Mouse (Mus musculus) embryonic fibroblast, embryonic 13.5 days (primary cell): ENCODE data around the gene Tmcc2. TPM values are rescaled to one million over a fixed set of nuclear protein-coding genes. Genes with fewer than 3 reads are reported as not detected.

Source experiments
- H3K27ac ChIP-seq: 2 replicates; pipeline ENCODE4 v1.5.1; 2012; ENCODE audit warnings: low read length, control low read depth, inconsistent platforms; ENCODE audit not compliant: insufficient read depth
- H3K4me1 ChIP-seq: 2 replicates; pipeline ENCODE4 v1.6.1; 2011; ENCODE audit warnings: low read length; ENCODE audit not compliant: control insufficient read depth, insufficient read depth
- H3K4me3 ChIP-seq: 2 replicates; pipeline ENCODE4 v1.5.1; 2011; ENCODE audit warnings: mild to moderate bottlenecking, control low read depth, low read length; ENCODE audit not compliant: insufficient read depth
- CTCF ChIP-seq: IDR thresholded peaks from 2 replicates; pipeline ENCODE4 v1.5.1; 2011; ENCODE audit warnings: mild to moderate bottlenecking, control low read depth, low read length, moderate library complexity, borderline replicate concordance; ENCODE audit not compliant: insufficient read depth
- POLR2A ChIP-seq: IDR thresholded peaks from 2 replicates; pipeline ENCODE4 v1.6.1; 2011; ENCODE audit warnings: low read depth, mild to moderate bottlenecking, control low read depth, low read length, moderate library complexity
- polyA plus RNA-seq: library from polyadenylated mRNA; stranded (reverse); fragments of >200 nt; gene quantifications from 2 replicates; pipeline ENCODE4 v1.2.4, GENCODE M21; 2011; ENCODE audit warnings: low read depth; ENCODE audit not compliant: missing spikeins, insufficient read length

Tmcc2 gene
- polyA plus RNA-seq, 1 experiment = 12.6 TPM

DNA sequence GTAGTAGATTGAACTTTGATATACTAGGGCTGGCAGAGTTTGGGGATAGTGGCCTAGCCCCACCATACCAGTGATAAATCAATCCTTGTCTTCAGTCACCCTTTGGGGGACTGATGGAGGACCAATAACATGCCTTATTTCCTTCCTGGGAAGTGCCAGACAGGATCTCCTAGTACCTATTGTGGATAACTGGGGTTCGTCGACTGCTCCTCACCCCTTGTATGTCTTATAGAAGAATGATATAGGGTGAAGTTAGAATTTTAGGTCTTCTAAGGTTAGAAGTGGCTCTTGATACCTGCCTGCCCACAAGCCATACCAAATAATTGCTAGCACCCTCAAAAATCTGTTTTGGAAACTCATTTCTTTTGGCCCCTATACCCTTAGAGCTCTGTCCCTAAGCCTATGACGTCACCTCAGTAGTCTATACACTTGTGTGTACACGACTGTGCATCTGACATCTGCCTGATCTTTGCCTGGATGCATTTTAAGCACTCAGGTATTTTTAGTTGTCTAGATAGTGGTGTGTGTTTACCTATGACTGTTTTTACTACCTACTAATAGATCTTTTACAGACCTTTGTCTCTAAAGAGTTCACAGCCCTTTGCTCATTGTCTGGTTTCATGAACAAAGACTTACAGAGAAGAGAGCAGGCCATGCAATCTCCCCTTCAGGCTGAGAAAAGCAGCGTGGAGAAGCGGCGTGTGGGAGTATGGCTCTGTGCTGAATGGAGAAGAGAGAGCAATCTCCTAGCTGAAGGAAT, 69.1 kb downstream of the Tmcc2 start:
- Histone ChIP-seq H3K27ac (no peak overlapping the region), H3K4me3 (no peak overlapping the region), H3K4me1 (peaks cover 10% of the 10 kb centered on the region)
- TF ChIP-seq CTCF = no peak
- TF ChIP-seq POLR2A = no peak

DNA sequence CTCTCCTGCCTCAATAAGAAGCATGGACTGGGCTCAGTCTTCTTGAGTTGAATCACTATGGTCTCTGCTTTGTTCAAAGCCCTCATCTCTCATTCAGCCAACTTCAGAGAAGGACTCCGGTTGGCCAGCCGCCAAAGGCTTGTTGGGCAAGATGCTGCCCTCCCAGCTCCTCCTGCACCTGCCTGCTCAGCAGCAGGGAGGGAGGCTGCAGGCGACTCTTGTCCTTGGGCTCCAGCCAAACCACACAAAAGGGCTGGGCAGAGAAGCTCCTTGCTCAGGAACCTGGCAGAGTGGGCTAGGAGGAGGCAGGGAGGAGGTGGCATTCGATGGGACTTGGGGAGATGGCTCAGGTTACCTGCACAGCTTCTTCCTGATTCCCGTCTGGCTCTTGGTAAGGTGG, 71.8 kb downstream of the Tmcc2 start:
- Histone ChIP-seq H3K27ac (0 out of 2 replicates have a peak overlapping the region, but pooled peaks have one; percentile 65), H3K4me1 (peaks cover 10% of the 10 kb centered on the region)

DNA sequence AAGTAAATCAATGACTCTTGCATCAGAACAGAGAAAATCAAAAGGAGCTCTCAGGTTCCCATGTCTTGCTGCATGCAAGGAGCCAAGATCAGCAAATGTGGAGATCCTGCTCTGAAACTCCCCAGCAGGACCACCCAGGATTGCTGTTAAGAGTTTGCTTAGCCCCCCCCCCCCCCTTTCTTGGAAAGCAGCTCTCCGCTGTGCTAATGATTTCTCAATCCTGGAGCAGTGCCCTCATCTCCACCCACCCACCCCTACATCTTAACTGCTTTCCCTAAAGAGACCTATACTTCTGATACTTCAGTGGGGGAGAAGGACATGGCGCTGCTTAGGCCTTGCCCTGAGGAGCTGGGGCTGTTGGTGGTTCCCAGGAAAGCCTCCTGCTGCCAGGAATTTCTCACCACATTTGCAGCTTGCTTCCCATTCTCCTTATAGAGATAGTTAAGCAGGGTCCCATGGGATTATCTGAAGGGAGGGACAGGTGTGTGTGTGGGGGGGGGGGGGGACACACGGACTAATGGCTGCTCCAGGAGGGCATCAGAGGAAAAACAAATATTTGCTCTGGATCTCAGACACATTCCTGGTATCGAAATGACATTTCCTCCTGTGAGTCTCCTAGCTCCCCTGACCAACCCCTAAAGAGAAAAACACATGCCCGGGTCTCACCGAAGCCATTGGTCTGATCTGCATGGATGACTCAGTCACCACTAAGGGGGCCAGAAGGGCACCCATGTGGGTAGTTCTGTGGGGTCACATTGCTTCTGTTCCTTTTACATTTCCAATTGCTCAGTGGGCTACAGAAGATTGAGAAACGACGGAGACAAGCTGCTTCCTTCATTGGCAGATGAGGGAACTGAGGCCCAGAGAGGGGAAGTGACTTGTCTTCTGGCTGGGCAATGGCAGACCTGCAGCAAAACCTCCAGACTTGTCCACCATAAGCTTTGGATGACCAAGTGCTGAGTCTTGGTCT, 72.9 kb downstream of the Tmcc2 start:
- no peak for TF ChIP-seq POLR2A
- TF ChIP-seq CTCF = no peak
- Histone ChIP-seq H3K27ac (peak overlapping the region; percentile 79), H3K4me1 (peaks cover 10% of the 10 kb centered on the region), H3K4me3 (peak overlapping the region; percentile 88)

More for the DNA sequence above, 71.8 kb downstream of the Tmcc2 start:
- no peak overlapping the region for H3K4me3 ChIP-seq
- TF ChIP-seq POLR2A (no peak), CTCF (no peak)

DNA sequence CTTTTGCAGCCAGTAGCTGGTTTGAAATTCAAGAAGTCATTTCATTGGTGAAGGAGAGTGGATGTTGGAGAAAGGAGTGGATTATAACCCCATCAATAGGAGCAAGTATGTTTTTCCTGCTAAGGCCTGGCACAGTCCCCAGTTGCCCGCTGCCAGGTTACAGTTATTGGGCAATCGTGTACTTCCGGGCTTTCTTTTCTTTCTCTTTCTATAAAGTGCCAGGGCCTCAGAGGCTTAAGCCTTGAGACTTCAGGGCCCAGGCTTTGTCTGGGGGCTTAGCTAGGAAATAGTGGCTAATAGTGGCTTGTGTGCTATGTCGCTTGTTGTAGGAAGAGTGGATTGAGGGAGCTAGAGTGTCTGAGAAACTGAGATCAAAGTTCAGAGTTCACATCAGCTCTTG, 73.7 kb downstream of the Tmcc2 start:
- peaks cover 10% of the 10 kb centered on the region for H3K4me1 ChIP-seq
- H3K4me3 ChIP-seq = peak overlapping the region; percentile 88
- H3K27ac ChIP-seq = peak overlapping the region; percentile 79
- TF ChIP-seq POLR2A (no peak), CTCF (no peak)

DNA sequence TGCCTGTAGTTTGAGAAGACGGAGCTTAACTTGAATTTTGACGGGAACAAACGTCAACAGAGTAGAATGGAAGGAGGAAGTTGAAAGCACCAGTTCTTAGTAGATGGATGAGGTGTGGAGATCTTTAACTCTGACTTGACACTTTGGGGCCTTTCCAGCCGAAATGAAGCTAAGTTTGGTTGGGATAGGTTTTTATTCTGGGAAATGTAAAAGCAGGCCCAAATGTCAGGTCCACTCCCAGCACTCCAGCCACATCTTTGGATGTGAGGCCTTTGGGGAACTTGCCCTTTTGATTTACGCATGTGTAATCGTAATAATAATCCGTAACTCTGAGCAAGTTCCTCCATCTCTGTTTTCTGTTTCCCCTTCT, 74.5 kb downstream of the Tmcc2 start:
- peak overlapping the region; percentile 79 for H3K27ac ChIP-seq
- peak overlapping the region; percentile 88 for H3K4me3 ChIP-seq
- TF ChIP-seq POLR2A (no peak), CTCF (no peak)
- peaks cover 8% of the 10 kb centered on the region for H3K4me1 ChIP-seq

DNA sequence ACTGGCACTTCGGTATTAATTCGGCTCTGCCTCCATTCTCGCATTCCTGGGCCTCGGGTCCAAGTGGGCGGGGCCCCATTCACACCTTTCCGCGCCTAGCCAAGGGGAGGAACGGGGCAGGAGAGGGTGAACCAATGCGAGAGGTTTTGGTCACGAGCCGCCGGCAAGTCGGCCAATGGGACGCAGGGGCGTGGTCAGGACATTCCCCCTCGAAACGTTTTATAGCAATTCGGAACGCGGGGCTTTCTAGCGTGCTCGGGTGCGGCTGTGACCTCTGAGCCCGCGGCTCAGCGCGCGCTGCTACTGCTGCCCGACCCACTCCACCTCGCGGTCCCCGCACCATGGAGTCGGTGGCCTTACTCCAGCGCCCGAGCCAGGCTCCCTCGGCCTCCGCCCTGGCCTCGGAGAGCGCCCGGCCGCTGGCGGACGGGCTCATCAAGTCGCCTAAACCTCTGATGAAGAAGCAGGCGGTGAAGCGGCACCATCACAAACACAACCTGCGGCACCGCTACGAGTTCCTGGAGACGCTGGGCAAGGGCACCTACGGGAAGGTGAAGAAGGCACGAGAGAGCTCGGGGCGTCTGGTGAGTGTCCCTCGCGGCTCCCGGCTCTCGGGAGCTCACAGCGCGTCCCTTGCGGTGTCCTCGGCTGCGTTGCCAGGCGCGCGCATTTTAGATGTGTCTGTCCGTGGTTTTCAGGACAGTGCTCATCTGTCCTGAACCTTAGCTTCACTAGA, 75.0 kb downstream of the Tmcc2 start, which contains the start of gene Nuak2:
TSS of gene Nuak2 (plus strand) at position 238 of the 736 bp plus-strand sequence.
- peak within 1 kb of the TSS; percentile 79 for H3K27ac ChIP-seq
- H3K4me1 ChIP-seq = peaks cover 8% of the 10 kb centered on the region
- peak within 1 kb of the TSS; percentile 88 for H3K4me3 ChIP-seq
- peak; percentile 92 for TF ChIP-seq POLR2A
- TF ChIP-seq CTCF = no peak

GRCm38 (mm10) chr1:132312703-132313102, 78.4 kb downstream of the Tmcc2 start:
- H3K4me3 ChIP-seq = no peak overlapping the region
- H3K4me1 ChIP-seq = peaks cover 7% of the 10 kb centered on the region; the same call in 1 of the 2 replicates
- TF ChIP-seq CTCF = no peak
- TF ChIP-seq POLR2A = no peak
- no peak overlapping the region for H3K27ac ChIP-seq

GRCm38 (mm10) chr1:132312043-132312442, 79.0 kb downstream of the Tmcc2 start:
- no peak for TF ChIP-seq CTCF
- no peak for TF ChIP-seq POLR2A
- Histone ChIP-seq H3K4me1 (peaks cover 7% of the 10 kb centered on the region; the same call in 1 of the 2 replicates), H3K27ac (no peak overlapping the region), H3K4me3 (no peak overlapping the region)
